Mouse (Mus musculus): ENCODE data around the gene Rnf227. TPM values are rescaled to one million over a fixed set of nuclear protein-coding genes. Genes with fewer than 3 reads are reported as not detected.

The Rnf227 gene
- polyA plus RNA-seq, 2 experiments: 0.66 to 0.74 TPM

- peaks cover 16 to 28% of the 10 kb centered on the region in 2 experiments for H3K4me1 ChIP-seq (replicated peaks; ENCODE audit: control insufficient read depth in 2 of 2, insufficient read depth in 2 of 2, low read length in 1 of 2)
- H3K9ac ChIP-seq (replicated peaks): no peak overlapping the region
- peaks cover 32% of the 10 kb centered on the region for H3K27me3 ChIP-seq (ENCODE audit: control insufficient read depth, insufficient read depth, low read length)
- ATAC-seq (ENCODE audit: insufficient read depth) (no peak), DNase-seq (ENCODE audit: low read depth in 3 of 3, low spot score in 3 of 3) (no peak)
- no peaks in the 10 kb centered on the region for H3K9me3 ChIP-seq (ENCODE audit: control insufficient read depth, low read length)
- 66% methylated on average over 6 of the region's 6 CpGs for WGBS (ENCODE audit: insufficient replicate concordance)
- no peak overlapping the region for H3K4me3 ChIP-seq (ENCODE audit: insufficient read depth in 1 of 2, low read depth in 2 of 2, low read length in 2 of 2)
- TF ChIP-seq CTCF (IDR thresholded peaks at IDR 0.05; ENCODE audit: low read depth): no peak
- no peak for TF ChIP-seq EP300 (IDR thresholded peaks at IDR 0.05; ENCODE audit: low read depth)
- no peaks in the 10 kb centered on the region for H3K36me3 ChIP-seq (replicated peaks; ENCODE audit: control insufficient read depth, insufficient read depth, low read depth)
- H3K27ac ChIP-seq: no peak overlapping the region
- H3K4me2 ChIP-seq (ENCODE audit: low read depth): no peak overlapping the region
Observed at GRCm38 (mm10) chr11:69331152-69331551, 9.1 kb upstream of the Rnf227 start.

GRCm38 (mm10) chr11:69331929-69332405 is 8.3 kb upstream of the Rnf227 start:
- peak overlapping the region; percentile 48 for H3K9ac ChIP-seq (replicated peaks)
- H3K4me3 ChIP-seq (ENCODE audit: insufficient read depth in 1 of 2, low read depth in 2 of 2, low read length in 2 of 2): peak overlapping the region; percentile 56 to 64
- WGBS (ENCODE audit: insufficient replicate concordance): under 1% methylated on average over 24 of the region's 24 CpGs
- peak overlapping the region; percentile 79 for H3K4me2 ChIP-seq (ENCODE audit: low read depth)
- H3K27me3 ChIP-seq (ENCODE audit: control insufficient read depth, insufficient read depth, low read length): peaks cover 24% of the 10 kb centered on the region
- no peaks in the 10 kb centered on the region for H3K9me3 ChIP-seq (ENCODE audit: control insufficient read depth, low read length)
- TF ChIP-seq EP300 (IDR thresholded peaks at IDR 0.05; ENCODE audit: low read depth) (no peak), CTCF (IDR thresholded peaks at IDR 0.05; ENCODE audit: low read depth) (0 out of 2 replicates have a peak, but pooled peaks have one; percentile 4)
- no peak overlapping the region for H3K27ac ChIP-seq
- 0 out of 2 replicates have a peak, but pooled peaks have one; percentile 34 for ATAC-seq (ENCODE audit: insufficient read depth)
- H3K4me1 ChIP-seq (replicated peaks; ENCODE audit: control insufficient read depth in 2 of 2, insufficient read depth in 2 of 2, low read length in 1 of 2): peaks cover 11 to 28% of the 10 kb centered on the region in 2 experiments
- H3K36me3 ChIP-seq (replicated peaks; ENCODE audit: control insufficient read depth, insufficient read depth, low read depth): no peaks in the 10 kb centered on the region
- no peak for DNase-seq (ENCODE audit: low read depth in 3 of 3, low spot score in 3 of 3)

- DNase-seq (ENCODE audit: low read depth in 3 of 3, low spot score in 3 of 3) (no peak), ATAC-seq (ENCODE audit: insufficient read depth) (no peak)
- peak overlapping the region; percentile 48; the same call in 1 of the 2 replicates for H3K9ac ChIP-seq (replicated peaks)
Observed at GRCm38 (mm10) chr11:69332713-69333253, 7.5 kb upstream of the Rnf227 start.

GRCm38 (mm10) chr11:69333922-69334321 is 6.3 kb upstream of the Rnf227 start:
- no peaks in the 10 kb centered on the region for H3K36me3 ChIP-seq (replicated peaks; ENCODE audit: control insufficient read depth, insufficient read depth, low read depth)
- peaks cover 12% of the 10 kb centered on the region for H3K27me3 ChIP-seq (ENCODE audit: control insufficient read depth, insufficient read depth, low read length)
- H3K27ac ChIP-seq: no peak overlapping the region
- peaks cover 11 to 28% of the 10 kb centered on the region in 2 experiments for H3K4me1 ChIP-seq (replicated peaks; ENCODE audit: control insufficient read depth in 2 of 2, insufficient read depth in 2 of 2, low read length in 1 of 2)
- DNase-seq (ENCODE audit: low read depth in 3 of 3, low spot score in 3 of 3) (peak in 1 of 3 experiments; percentile 41), ATAC-seq (ENCODE audit: insufficient read depth) (peak; percentile 85)
- peak overlapping the region; percentile 1; the same call in 1 of the 2 replicates for H3K4me2 ChIP-seq (ENCODE audit: low read depth)
- H3K9me3 ChIP-seq (ENCODE audit: control insufficient read depth, low read length): no peaks in the 10 kb centered on the region
- WGBS (ENCODE audit: insufficient replicate concordance): 8% methylated on average over 3 of the region's 3 CpGs
- H3K9ac ChIP-seq (replicated peaks): no peak overlapping the region
- peak; percentile 35 for TF ChIP-seq CTCF (IDR thresholded peaks at IDR 0.05; ENCODE audit: low read depth)
- peak; percentile 77 for TF ChIP-seq EP300 (IDR thresholded peaks at IDR 0.05; ENCODE audit: low read depth)
- H3K4me3 ChIP-seq (ENCODE audit: insufficient read depth in 1 of 2, low read depth in 2 of 2, low read length in 2 of 2): no peak overlapping the region

More at GRCm38 (mm10) chr11:69332713-69333253, 7.5 kb upstream of the Rnf227 start:
- no peaks in the 10 kb centered on the region for H3K36me3 ChIP-seq (replicated peaks; ENCODE audit: control insufficient read depth, insufficient read depth, low read depth)
- H3K27me3 ChIP-seq (ENCODE audit: control insufficient read depth, insufficient read depth, low read length): peaks cover 16% of the 10 kb centered on the region
- H3K27ac ChIP-seq: no peak overlapping the region
- no peaks in the 10 kb centered on the region for H3K9me3 ChIP-seq (ENCODE audit: control insufficient read depth, low read length)
- H3K4me1 ChIP-seq (replicated peaks; ENCODE audit: control insufficient read depth in 2 of 2, insufficient read depth in 2 of 2, low read length in 1 of 2): peaks cover 11 to 28% of the 10 kb centered on the region in 2 experiments
- no peak overlapping the region for H3K4me3 ChIP-seq (ENCODE audit: insufficient read depth in 1 of 2, low read depth in 2 of 2, low read length in 2 of 2)
- WGBS (ENCODE audit: insufficient replicate concordance): 27% methylated on average over 8 of the region's 8 CpGs
- peak overlapping the region; percentile 79; the same call in 1 of the 2 replicates for H3K4me2 ChIP-seq (ENCODE audit: low read depth)
- TF ChIP-seq EP300 (IDR thresholded peaks at IDR 0.05; ENCODE audit: low read depth) (no peak), CTCF (IDR thresholded peaks at IDR 0.05; ENCODE audit: low read depth) (no peak)

- no peak for TF ChIP-seq EP300 (IDR thresholded peaks at IDR 0.05; ENCODE audit: low read depth)
- no peak for TF ChIP-seq CTCF (IDR thresholded peaks at IDR 0.05; ENCODE audit: low read depth)
Observed at GRCm38 (mm10) chr11:69334796-69335195, 5.5 kb upstream of the Rnf227 start.

More at GRCm38 (mm10) chr11:69334796-69335195, 5.5 kb upstream of the Rnf227 start:
- Histone ChIP-seq H3K4me3 (ENCODE audit: insufficient read depth in 1 of 2, low read depth in 2 of 2, low read length in 2 of 2) (no peak overlapping the region), H3K4me1 (replicated peaks; ENCODE audit: control insufficient read depth in 2 of 2, insufficient read depth in 2 of 2, low read length in 1 of 2) (peaks cover 11 to 28% of the 10 kb centered on the region in 2 experiments), H3K9ac (replicated peaks) (no peak overlapping the region), H3K9me3 (ENCODE audit: control insufficient read depth, low read length) (no peaks in the 10 kb centered on the region), H3K36me3 (replicated peaks; ENCODE audit: control insufficient read depth, insufficient read depth, low read depth) (no peaks in the 10 kb centered on the region), H3K27ac (no peak overlapping the region), H3K4me2 (ENCODE audit: low read depth) (no peak overlapping the region), H3K27me3 (ENCODE audit: control insufficient read depth, insufficient read depth, low read length) (peaks cover 17% of the 10 kb centered on the region)
- ATAC-seq (ENCODE audit: insufficient read depth) (no peak), DNase-seq (ENCODE audit: low read depth in 3 of 3, low spot score in 3 of 3) (no peak)
- 69% methylated on average over 4 of the region's 4 CpGs for WGBS (ENCODE audit: insufficient replicate concordance)

All from liver, embryonic 14.5 days (tissue).